ENCODE assay signal across 17 mouse cellular contexts in the genomic region with DNA sequence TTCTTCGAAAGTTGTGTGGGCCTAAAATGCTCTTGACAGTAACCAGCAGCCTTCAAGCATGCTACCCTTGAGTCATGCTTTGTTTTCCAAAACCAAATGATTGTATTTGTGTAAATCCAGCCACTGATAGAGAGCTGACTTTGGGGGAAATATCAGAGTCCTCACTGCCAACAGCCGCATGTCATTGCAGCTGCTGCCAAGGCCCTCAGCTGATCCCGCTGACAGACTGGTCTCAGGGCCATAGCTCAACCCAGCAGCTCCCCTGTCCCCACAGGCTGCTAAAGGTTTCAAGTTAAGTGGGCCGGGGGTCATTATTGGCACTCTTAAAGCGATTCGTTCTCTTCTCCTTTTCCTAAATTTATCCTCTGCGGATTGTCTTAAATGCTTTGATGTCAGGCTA.
DNase-seq lines count a peak whose midpoint lies in the region; ATAC-seq and TF ChIP-seq lines count a peak whose summit lies in the region.
"Had no signal": no experiment of that assay in that cellular context is flagged by ENCODE, and none has a peak within 500 bp of the region (broad histone marks: within the 10 kb centered on the region; RNA-seq: fewer than 3 reads in every experiment).

No protein-coding gene starts in this region.

- TF ChIP-seq CTCF in heart, postnatal 0 days (IDR thresholded peaks at IDR 0.05; ENCODE audit: low read depth), result no peak
- TF ChIP-seq CTCF in lung, embryonic 14.5 days (IDR thresholded peaks at IDR 0.05; ENCODE audit: low read depth), result no peak

- H3K9ac ChIP-seq in heart, postnatal 0 days (replicated peaks; ENCODE audit: low read depth, low read length), result no peak overlapping the region
- no peak overlapping the region for H3K9ac ChIP-seq in heart, embryonic 11.5 days (ENCODE audit: low read depth, low read length)
- no peak overlapping the region for H3K9ac ChIP-seq in lung, embryonic 14.5 days
- no peak overlapping the region for H3K9ac ChIP-seq in limb, embryonic 15.5 days
- H3K9ac ChIP-seq: midbrain, embryonic 13.5 days had no signal

- H3K27me3 ChIP-seq in heart, postnatal 0 days (ENCODE audit: control insufficient read depth, insufficient read depth, low read length), result no peaks in the 10 kb centered on the region
- no peaks in the 10 kb centered on the region; the same call in 1 of the 2 replicates for H3K27me3 ChIP-seq in heart, embryonic 11.5 days (ENCODE audit: control insufficient read depth, insufficient read depth, low read length)
- H3K27me3 ChIP-seq in lung, embryonic 14.5 days (ENCODE audit: insufficient read depth, low read length), result no peaks in the 10 kb centered on the region
- H3K27me3 ChIP-seq in limb, embryonic 15.5 days, result no peaks in the 10 kb centered on the region
- H3K27me3 ChIP-seq: midbrain, embryonic 13.5 days had no signal

- H3K9me3 ChIP-seq in heart, postnatal 0 days (replicated peaks; ENCODE audit: control insufficient read depth, low read length), result no peaks in the 10 kb centered on the region
- H3K9me3 ChIP-seq in heart, embryonic 11.5 days (replicated peaks; ENCODE audit: control insufficient read depth, low read length), result no peaks in the 10 kb centered on the region
- H3K9me3 ChIP-seq in lung, embryonic 14.5 days (ENCODE audit: low read depth, low read length), result no peaks in the 10 kb centered on the region
- no peaks in the 10 kb centered on the region for H3K9me3 ChIP-seq in limb, embryonic 15.5 days
- H3K9me3 ChIP-seq: midbrain, embryonic 13.5 days had no signal

- TF ChIP-seq EP300 in heart, postnatal 0 days (IDR thresholded peaks at IDR 0.05; ENCODE audit: low read depth), result no peak

- ATAC-seq in cerebellum, adult (ENCODE audit: insufficient number of reproducible peaks, low FRiP score, low TSS enrichment), result no peak
- 0 out of 2 replicates have a peak, but pooled peaks have one; percentile 39 for ATAC-seq in heart, postnatal 0 days (ENCODE audit: insufficient read depth, low read depth)
- no peak for ATAC-seq in heart, embryonic 11.5 days (replicated peaks; ENCODE audit: insufficient number of reproducible peaks, low FRiP score, low TSS enrichment)
- ATAC-seq in lung, embryonic 14.5 days (ENCODE audit: insufficient read depth), result no peak
- ATAC-seq in limb, embryonic 15.5 days (ENCODE audit: insufficient number of reproducible peaks, low FRiP score, low TSS enrichment, low read depth), result no peak
- ATAC-seq in erythroblast, adult 5-6 weeks (replicated peaks; ENCODE audit: low FRiP score, poor library complexity, severe bottlenecking), result no peak
- ATAC-seq: midbrain, embryonic 13.5 days had no signal

- H3K4me2 ChIP-seq in heart, postnatal 0 days (ENCODE audit: low read depth, low read length), result no peak overlapping the region
- no peak overlapping the region for H3K4me2 ChIP-seq in heart, embryonic 11.5 days
- no peak overlapping the region for H3K4me2 ChIP-seq in lung, embryonic 14.5 days
- no peak overlapping the region for H3K4me2 ChIP-seq in limb, embryonic 15.5 days
- H3K4me2 ChIP-seq: midbrain, embryonic 13.5 days had no signal

- H3K27ac ChIP-seq in heart, postnatal 0 days (ENCODE audit: low read depth), result no peak overlapping the region
- H3K27ac ChIP-seq in heart, embryonic 11.5 days (ENCODE audit: low read depth, low read length), result no peak overlapping the region
- H3K27ac ChIP-seq in lung, embryonic 14.5 days (ENCODE audit: low read depth), result no peak overlapping the region
- 0 out of 2 replicates have a peak overlapping the region, but pooled peaks have one; percentile 38 for H3K27ac ChIP-seq in limb, embryonic 15.5 days
- H3K27ac ChIP-seq: kidney, postnatal 0 days; midbrain, embryonic 13.5 days had no signal

- WGBS in heart, postnatal 0 days, result 39% methylated on average over 7 of the region's 7 CpGs
- WGBS in heart, embryonic 11.5 days (ENCODE audit: insufficient replicate concordance), result 45% methylated on average over 7 of the region's 7 CpGs
- WGBS in lung, embryonic 14.5 days, result 65% methylated on average over 7 of the region's 7 CpGs
- WGBS in limb, embryonic 15.5 days, result 37% methylated on average over 7 of the region's 7 CpGs

- H3K4me1 ChIP-seq in heart, postnatal 0 days (ENCODE audit: control insufficient read depth, insufficient read depth), result no peaks in the 10 kb centered on the region
- H3K4me1 ChIP-seq in heart, embryonic 11.5 days (ENCODE audit: control insufficient read depth, insufficient read depth, low read length), result peaks cover 4% of the 10 kb centered on the region; the same call in 1 of the 2 replicates
- no peaks in the 10 kb centered on the region for H3K4me1 ChIP-seq in lung, embryonic 14.5 days (ENCODE audit: insufficient read depth)
- peaks cover 19% of the 10 kb centered on the region; the same call in 1 of the 2 replicates for H3K4me1 ChIP-seq in limb, embryonic 15.5 days

- peak; percentile 50 to 57 for DNase-seq in cerebellum, postnatal 14 days
- DNase-seq in heart, postnatal 0 days (ENCODE audit: low spot score), result no peak
- peak; percentile 41 for DNase-seq in lung, embryonic 14.5 days
- DNase-seq in lung, postnatal 14 days, result no peak
- DNase-seq: B cell, adult 2 months; cerebellum, adult 9-10 months; kidney, adult 18-20 months; layer of hippocampus, postnatal 36 days; lung, postnatal 10 days; thymus, postnatal 14 days had no signal

- H3K36me3 ChIP-seq in heart, postnatal 0 days (replicated peaks; ENCODE audit: control insufficient read depth, insufficient read depth, low read length), result no peaks in the 10 kb centered on the region
- H3K36me3 ChIP-seq in heart, embryonic 11.5 days (ENCODE audit: control insufficient read depth, insufficient read depth, low read length), result no peaks in the 10 kb centered on the region
- no peaks in the 10 kb centered on the region for H3K36me3 ChIP-seq in lung, embryonic 14.5 days (ENCODE audit: insufficient read depth)
- no peaks in the 10 kb centered on the region for H3K36me3 ChIP-seq in limb, embryonic 15.5 days
- H3K36me3 ChIP-seq: midbrain, embryonic 13.5 days had no signal

- no peak overlapping the region for H3K4me3 ChIP-seq in heart, postnatal 0 days (ENCODE audit: low read depth, low read length)
- no peak overlapping the region for H3K4me3 ChIP-seq in heart, embryonic 11.5 days (ENCODE audit: low read depth, low read length)
- H3K4me3 ChIP-seq in lung, embryonic 14.5 days (ENCODE audit: low read depth, low read length), result no peak overlapping the region
- H3K4me3 ChIP-seq in limb, embryonic 15.5 days, result no peak overlapping the region
- H3K4me3 ChIP-seq: midbrain, embryonic 13.5 days; myocyte had no signal

Comparison
In these comparisons a context has a peak if more than half of its experiments do, and no peak if none do; other contexts are left out.
1. DNase-seq: peak in cerebellum, postnatal 14 days (2 of 2) and lung, embryonic 14.5 days (single experiment); none in heart, postnatal 0 days (single experiment) and lung, postnatal 14 days (single experiment).